Mouse (Mus musculus) liver, embryonic 11.5 days (tissue): ENCODE measurements around the gene Cuedc1. TPM values are rescaled to one million over a fixed set of nuclear protein-coding genes. Genes with fewer than 3 reads are reported as not detected.

Experiments
- ATAC-seq: fragments of 200-750 bp; cut with Nextera tagmentation; replicated peaks from 2 replicates; pipeline ENCODE4 v1.8.0; 2017; ENCODE audit warnings: moderate number of reproducible peaks, mild to moderate bottlenecking, moderate TSS enrichment, moderate library complexity; ENCODE audit not compliant: low FRiP score
- DNase-seq: peaks from one replicate; pipeline ENCODE4 v3.0.0-alpha.2; 2017; ENCODE audit warnings: low spot score
- H3K27ac ChIP-seq: fragments of 300-500 bp; sonication (generic); 2 replicates; pipeline ENCODE4 v1.5.1; 2014; ENCODE audit warnings: mild to moderate bottlenecking, low read depth, low read length, control low read depth
- H3K27me3 ChIP-seq: fragments of 300-500 bp; sonication (generic); replicated peaks from 2 replicates; pipeline ENCODE4 v1.6.1; 2014; ENCODE audit warnings: low read length, mixed read lengths; ENCODE audit not compliant: control insufficient read depth, insufficient read depth
- H3K36me3 ChIP-seq: fragments of 300-500 bp; sonication (generic); 2 replicates; pipeline ENCODE4 v1.6.1; 2014; ENCODE audit warnings: mild to moderate bottlenecking, low read length, moderate library complexity, mixed read lengths; ENCODE audit not compliant: control insufficient read depth, insufficient read depth
- H3K4me1 ChIP-seq: fragments of 300-500 bp; sonication (generic); replicated peaks from 2 replicates; pipeline ENCODE4 v1.6.1; 2014; ENCODE audit warnings: low read length, mixed read lengths; ENCODE audit not compliant: control insufficient read depth, insufficient read depth
- H3K4me2 ChIP-seq: fragments of 300-500 bp; sonication (generic); 2 replicates; pipeline ENCODE4 v1.6.1; 2014; ENCODE audit warnings: mild to moderate bottlenecking, control low read depth, moderate library complexity
- H3K4me3 ChIP-seq: fragments of 300-500 bp; sonication (generic); 2 replicates; pipeline ENCODE4 v1.5.1; 2014; ENCODE audit warnings: low read depth, low read length, control low read depth
- H3K9ac ChIP-seq: fragments of 300-500 bp; sonication (generic); 2 replicates; pipeline ENCODE4 v1.6.1; 2014; ENCODE audit warnings: low read depth, low read length, control low read depth
- H3K9me3 ChIP-seq: fragments of 300-500 bp; sonication (generic); 2 replicates; pipeline ENCODE4 v1.6.1; 2016; ENCODE audit warnings: low read length, inconsistent platforms, mixed read lengths; ENCODE audit not compliant: control insufficient read depth
- WGBS: fragments of 180-500 bp; shearing (Covaris S2); extraction: QIAGEN DNeasy Blood & Tissue Kit; methylation state at CpG from one replicate; pipeline ENCODE4 v1.1.7; 2014; 5-methylcytosine and 5-hydroxymethylcytosine counted together
- polyA plus RNA-seq: library from polyadenylated mRNA; unstranded; fragments of >200 nt; fragmentation: Nextera tagmentation; extraction: Ambion mirVana; gene quantifications from 2 replicates; pipeline ENCODE4 v1.2.1, GENCODE M21; 2014

The Cuedc1 gene
- polyA plus RNA-seq, 1 experiment from 2014 or later = 6.9 TPM

DNA sequence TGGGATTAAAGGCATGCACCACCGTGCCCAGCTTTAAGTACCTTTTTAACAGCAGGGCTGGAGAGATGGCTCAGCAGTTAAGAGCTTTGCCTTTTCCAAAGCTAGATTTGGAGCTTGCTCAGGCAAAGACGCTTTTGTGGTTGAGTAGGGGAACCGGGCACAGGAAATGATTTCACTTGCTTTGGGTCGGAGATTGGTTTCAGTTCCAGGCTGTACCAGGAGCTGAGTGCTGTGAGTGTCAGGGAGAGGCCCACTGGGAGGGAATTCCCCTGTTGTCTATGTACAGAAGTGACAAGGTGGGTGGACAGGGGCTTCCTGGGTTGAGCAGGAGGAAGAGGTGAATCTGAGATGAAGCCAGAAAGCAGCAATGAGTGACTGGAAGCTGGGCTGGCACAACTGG lies 9.5 kb downstream of the Cuedc1 start:
- peaks cover 10% of the 10 kb centered on the region; the same call in 1 of the 2 replicates for H3K4me1 ChIP-seq
- no peaks in the 10 kb centered on the region; the same call in 1 of the 2 replicates for H3K27me3 ChIP-seq
- H3K9me3 ChIP-seq = no peaks in the 10 kb centered on the region
- ATAC-seq (no peak), DNase-seq (no peak)
- H3K4me2 ChIP-seq = no peak overlapping the region
- H3K36me3 ChIP-seq = no peaks in the 10 kb centered on the region
- no peak overlapping the region for H3K27ac ChIP-seq
- no peak overlapping the region for H3K9ac ChIP-seq
- 43% methylated on average over 4 of the region's 4 CpGs for WGBS
- H3K4me3 ChIP-seq = no peak overlapping the region

DNA sequence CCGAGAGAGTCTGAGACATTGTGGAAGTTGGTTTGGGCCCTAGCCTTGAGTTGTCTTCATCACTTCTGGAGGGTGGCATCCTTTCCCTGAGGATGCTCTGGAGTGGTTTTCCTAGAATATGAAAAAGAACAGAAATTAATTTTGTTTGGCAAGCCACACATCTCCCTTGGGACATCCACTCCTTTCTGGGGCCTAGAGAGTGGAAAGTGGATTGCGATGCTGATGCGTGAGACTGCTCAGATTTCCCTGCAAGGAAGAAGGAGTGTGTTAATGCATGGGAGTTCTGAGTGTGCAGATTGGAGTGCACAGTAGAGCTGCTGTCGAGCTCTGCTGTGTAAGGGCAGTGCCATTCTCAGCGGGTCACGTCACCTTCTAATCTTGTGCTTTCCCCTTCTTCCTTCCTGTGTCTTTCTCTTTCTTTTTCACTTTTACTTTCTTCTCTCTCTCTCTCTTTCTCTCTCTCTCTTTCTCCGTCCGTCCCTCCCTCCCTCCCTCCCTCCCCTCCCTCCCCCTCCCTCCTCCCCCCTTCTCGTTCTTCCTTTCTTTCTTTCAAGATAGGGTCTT lies 12.3 kb downstream of the Cuedc1 start:
- Histone ChIP-seq H3K27ac (no peak overlapping the region), H3K4me1 (peaks cover 30% of the 10 kb centered on the region), H3K36me3 (no peaks in the 10 kb centered on the region), H3K9me3 (no peaks in the 10 kb centered on the region), H3K4me2 (no peak overlapping the region), H3K27me3 (no peaks in the 10 kb centered on the region), H3K4me3 (no peak overlapping the region), H3K9ac (no peak overlapping the region)
- ATAC-seq = no peak
- 71% methylated on average over 9 of the region's 9 CpGs for WGBS
- DNase-seq = no peak

DNA sequence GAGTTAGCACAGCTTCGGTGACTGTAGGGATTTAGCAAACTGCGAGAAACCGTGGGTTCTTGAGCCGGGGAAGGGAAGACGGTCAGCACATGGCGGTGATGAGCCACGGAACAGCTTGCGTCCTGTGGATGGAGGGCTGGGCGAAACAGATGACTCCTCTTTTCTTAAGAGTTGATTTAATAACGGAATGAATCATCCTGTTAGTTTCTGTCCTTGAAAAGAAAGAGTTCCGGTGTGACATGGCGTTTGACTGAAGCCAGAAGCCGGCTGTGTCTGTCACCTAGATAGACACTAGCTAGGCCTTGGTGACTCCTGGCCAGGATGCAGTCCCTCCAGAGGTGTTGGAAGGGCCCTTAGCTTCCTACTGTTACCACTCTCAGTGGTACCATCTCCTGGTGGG lies 14.2 kb downstream of the Cuedc1 start:
- Histone ChIP-seq H3K4me3 (no peak overlapping the region), H3K36me3 (no peaks in the 10 kb centered on the region), H3K9ac (no peak overlapping the region), H3K9me3 (no peaks in the 10 kb centered on the region), H3K4me1 (peaks cover 29% of the 10 kb centered on the region), H3K27me3 (no peaks in the 10 kb centered on the region), H3K27ac (no peak overlapping the region), H3K4me2 (no peak overlapping the region)
- DNase-seq (no peak), ATAC-seq (no peak)
- 66% methylated on average over 13 of the region's 13 CpGs for WGBS

DNA sequence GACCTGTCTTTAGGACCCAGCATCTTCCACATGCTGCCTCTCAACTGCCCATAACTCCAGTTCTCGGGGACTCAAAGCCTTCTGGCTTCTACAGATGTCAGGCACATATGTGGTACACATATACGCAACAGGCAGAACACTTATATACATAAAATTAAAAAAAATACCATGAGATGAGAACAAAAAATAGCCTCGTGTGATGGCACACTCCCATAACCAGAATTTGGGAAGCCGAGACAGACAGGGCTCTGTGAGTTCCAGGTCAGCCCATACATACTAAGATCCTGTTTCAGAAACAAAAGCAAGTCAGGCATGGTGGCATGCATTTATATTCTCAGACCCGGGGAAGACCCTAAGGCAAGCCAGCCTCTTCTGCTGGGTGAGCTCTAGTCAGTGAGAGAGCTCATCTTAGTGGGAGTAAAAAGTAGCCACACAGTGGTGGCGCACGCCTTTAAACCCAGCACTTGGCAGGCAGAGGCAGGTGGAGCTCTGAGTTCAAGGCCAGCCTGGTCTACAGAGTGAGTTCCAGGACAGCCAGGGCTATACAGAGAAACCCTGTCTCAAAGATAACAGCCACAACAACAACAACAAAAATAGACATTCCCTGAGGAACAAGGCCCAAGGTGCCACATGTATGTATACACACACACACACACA lies 14.9 kb downstream of the Cuedc1 start:
- DNase-seq (no peak), ATAC-seq (no peak)
- H3K4me2 ChIP-seq = no peak overlapping the region
- peaks cover 33% of the 10 kb centered on the region for H3K4me1 ChIP-seq
- no peak overlapping the region for H3K4me3 ChIP-seq
- H3K9me3 ChIP-seq = no peaks in the 10 kb centered on the region
- no peaks in the 10 kb centered on the region for H3K36me3 ChIP-seq
- no peaks in the 10 kb centered on the region for H3K27me3 ChIP-seq
- 87% methylated on average over 7 of the region's 7 CpGs for WGBS
- H3K9ac ChIP-seq = no peak overlapping the region
- no peak overlapping the region for H3K27ac ChIP-seq

DNA sequence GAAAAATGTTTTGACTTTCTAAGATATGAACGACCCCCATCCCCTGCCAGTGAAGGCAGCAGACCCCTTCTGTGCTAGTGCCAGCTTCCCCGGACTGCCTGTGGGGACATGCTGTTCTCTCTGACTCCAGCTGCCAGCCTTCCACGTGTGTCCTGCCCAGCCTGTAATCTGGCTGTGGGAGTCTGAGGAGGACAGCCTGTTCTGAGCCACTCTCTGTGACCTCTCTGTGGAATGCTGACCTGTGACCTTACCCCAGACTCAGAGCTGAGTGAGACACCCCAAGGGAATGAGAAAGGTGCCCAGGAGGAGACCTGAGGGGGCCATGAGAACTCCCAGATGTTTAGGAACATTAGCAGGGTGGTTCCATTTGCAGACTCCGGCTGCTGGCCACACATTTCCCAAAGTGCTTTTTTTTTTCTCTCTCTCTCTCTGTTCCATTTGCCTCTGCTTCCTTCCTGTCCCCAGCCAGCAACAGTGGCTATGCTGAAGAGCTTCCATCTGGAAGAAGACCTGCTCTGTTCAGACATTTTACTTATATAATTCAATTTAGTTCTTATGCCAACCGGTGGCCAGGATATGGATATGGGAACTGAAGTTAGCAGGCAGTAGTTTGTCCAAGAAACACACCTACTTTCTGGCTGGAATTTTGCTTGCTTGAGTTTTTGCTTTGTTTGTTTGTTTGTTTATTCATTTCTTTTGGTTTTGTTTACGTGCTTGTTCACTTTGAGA lies 15.8 kb downstream of the Cuedc1 start:
- Histone ChIP-seq H3K9me3 (no peaks in the 10 kb centered on the region), H3K4me1 (peaks cover 42% of the 10 kb centered on the region), H3K4me3 (no peak overlapping the region), H3K4me2 (no peak overlapping the region), H3K9ac (no peak overlapping the region), H3K36me3 (no peaks in the 10 kb centered on the region), H3K27me3 (no peaks in the 10 kb centered on the region), H3K27ac (no peak overlapping the region)
- 59% methylated on average over 6 of the region's 6 CpGs for WGBS
- ATAC-seq (no peak), DNase-seq (no peak)

DNA sequence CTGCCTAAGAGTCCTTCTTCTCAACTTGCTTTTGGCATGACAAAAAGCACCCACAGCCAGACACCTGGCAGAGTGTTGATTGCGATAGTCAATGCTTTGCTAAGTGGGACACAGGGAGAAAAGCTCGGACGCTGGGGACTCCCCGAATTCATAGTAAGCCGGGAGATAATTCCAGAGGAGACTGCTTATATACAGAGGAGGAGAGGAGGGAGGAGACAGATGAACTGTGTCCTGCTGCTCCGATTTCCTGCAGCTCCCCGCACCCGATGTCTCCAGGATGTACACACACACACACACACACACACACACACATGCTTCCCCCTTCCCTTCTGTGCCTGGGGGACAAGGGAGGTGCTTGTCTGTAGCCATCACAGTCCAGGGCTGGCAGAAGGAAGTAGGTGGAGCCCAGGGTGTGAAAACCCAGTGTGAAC lies 17.0 kb downstream of the Cuedc1 start:
- Histone ChIP-seq H3K4me1 (peaks cover 50% of the 10 kb centered on the region), H3K27me3 (no peaks in the 10 kb centered on the region), H3K27ac (peak overlapping the region; percentile 26; the same call in 1 of the 2 replicates), H3K4me3 (no peak overlapping the region), H3K9ac (no peak overlapping the region), H3K4me2 (peak overlapping the region; percentile 5; the same call in 1 of the 2 replicates), H3K9me3 (no peaks in the 10 kb centered on the region), H3K36me3 (no peaks in the 10 kb centered on the region)
- 26% methylated on average over 8 of the region's 8 CpGs for WGBS
- DNase-seq = no peak
- ATAC-seq = no peak

DNA sequence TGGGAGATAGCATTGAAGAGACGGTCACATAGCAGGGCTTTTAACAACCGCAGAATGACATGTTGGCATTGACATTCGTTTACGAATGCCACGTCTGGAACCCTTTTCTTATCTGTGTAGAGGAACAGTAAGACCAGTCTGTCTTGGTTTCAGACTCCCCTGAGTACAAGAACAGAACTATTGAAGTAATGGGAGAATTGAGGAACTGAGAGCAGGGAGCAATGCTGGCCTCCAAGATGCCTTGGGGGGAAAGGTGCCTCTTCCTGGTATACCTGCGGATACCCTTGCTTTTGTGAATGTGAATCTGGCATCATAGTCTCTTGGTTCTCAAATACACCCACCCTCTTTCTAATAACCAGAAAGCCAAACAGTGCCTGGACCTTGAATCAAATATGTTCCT lies 18.7 kb downstream of the Cuedc1 start:
- no peak overlapping the region for H3K4me3 ChIP-seq
- peaks cover 50% of the 10 kb centered on the region for H3K4me1 ChIP-seq
- ATAC-seq (no peak), DNase-seq (no peak)
- H3K9ac ChIP-seq = no peak overlapping the region
- no peaks in the 10 kb centered on the region for H3K36me3 ChIP-seq
- H3K27me3 ChIP-seq = no peaks in the 10 kb centered on the region
- no peak overlapping the region for H3K27ac ChIP-seq
- H3K9me3 ChIP-seq = no peaks in the 10 kb centered on the region
- no peak overlapping the region for H3K4me2 ChIP-seq
- WGBS = 74% methylated on average over 6 of the region's 6 CpGs

DNA sequence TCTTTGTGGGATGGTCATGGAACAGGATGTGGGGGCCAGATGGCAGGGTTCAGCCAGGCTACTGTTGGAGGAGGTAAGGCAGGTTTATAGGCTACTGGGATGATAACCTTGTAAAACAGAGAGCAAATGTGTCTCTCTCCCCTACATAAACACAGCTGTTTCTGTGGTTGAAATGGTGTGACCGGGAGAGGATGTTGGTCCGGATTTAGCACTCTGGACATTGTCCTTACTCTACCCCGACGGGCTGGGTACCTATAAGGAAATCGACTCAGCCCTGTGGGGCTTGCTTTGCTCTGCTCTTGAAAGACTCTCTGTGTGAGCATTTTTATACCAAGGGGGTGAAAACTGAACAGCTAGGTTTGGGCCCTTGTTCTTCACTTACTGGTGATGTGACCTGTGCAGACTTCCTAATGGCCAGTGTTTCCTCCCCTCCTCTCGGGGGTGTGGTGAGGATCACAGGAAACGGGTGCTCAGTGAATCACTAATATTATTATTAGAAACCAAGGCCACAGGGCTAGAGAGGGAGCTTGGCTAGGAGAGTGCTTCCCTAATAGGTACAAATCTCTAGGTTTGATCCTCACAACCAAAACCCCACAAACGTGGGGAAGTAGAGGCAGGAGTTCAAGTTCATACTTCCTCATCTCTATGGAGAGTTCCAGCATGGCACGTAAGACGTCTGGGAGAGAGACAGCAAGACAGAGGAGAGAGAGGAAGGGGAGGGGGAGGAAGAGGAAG lies 19.7 kb downstream of the Cuedc1 start:
- Histone ChIP-seq H3K9ac (no peak overlapping the region), H3K4me1 (peaks cover 50% of the 10 kb centered on the region), H3K4me3 (no peak overlapping the region), H3K27me3 (no peaks in the 10 kb centered on the region), H3K27ac (peak overlapping the region; percentile 29; the same call in 1 of the 2 replicates), H3K4me2 (no peak overlapping the region), H3K9me3 (no peaks in the 10 kb centered on the region), H3K36me3 (no peaks in the 10 kb centered on the region)
- no peak for DNase-seq
- no peak for ATAC-seq
- whole genome bisulfite sequencing = 41% methylated on average over 10 of the region's 10 CpGs
